Mouse (Mus musculus) olfactory bulb, adult 2 months (tissue): ENCODE results near the gene Farp1.

Experiments
- CTCF ChIP-seq: fragments of 200-500 bp; IDR thresholded peaks from 2 replicates; pipeline ENCODE4 v1.5.1; 2012; ENCODE audit warnings: low read depth, mild to moderate bottlenecking, low read length, moderate library complexity; ENCODE audit not compliant: insufficient read depth
- POLR2A ChIP-seq: fragments of 200-500 bp; IDR thresholded peaks from 2 replicates; pipeline ENCODE4 v1.6.1; 2012; ENCODE audit warnings: mild to moderate bottlenecking, low read depth, low read length, moderate library complexity; ENCODE audit not compliant: insufficient read depth

GRCm38 (mm10) chr14:121246048-121246731 lies 211.2 kb downstream of the Farp1 start:
- no peak for TF ChIP-seq CTCF
- no peak for TF ChIP-seq POLR2A
